Mouse (Mus musculus) kidney, adult 2 months (tissue): Measurements from ENCODE around the gene Zfp710.

ENCODE experiments used
- CTCF ChIP-seq: fragments of 200-500 bp; conservative IDR thresholded peaks from 2 replicates; pipeline ENCODE4 v1.5.1; 2011; ENCODE audit warnings: low read depth, mild to moderate bottlenecking, control low read depth, low read length, moderate library complexity, mixed read lengths; ENCODE audit not compliant: insufficient read depth, insufficient read length
- POLR2A ChIP-seq: fragments of 200-500 bp; IDR thresholded peaks from one replicate; pipeline ENCODE4 v1.6.1; 2011; ENCODE audit warnings: low read depth, low read length, control low read depth

GRCm38 (mm10) chr7:79975316-79975715, 49.3 kb upstream of the Zfp710 start:
- no peak for TF ChIP-seq CTCF
- TF ChIP-seq POLR2A, result no peak
